Mouse (Mus musculus): ENCODE measurements around the gene Ankrd42.

- TF ChIP-seq CTCF (IDR thresholded peaks at IDR 0.05; ENCODE audit: borderline replicate concordance, insufficient read depth, low read length) (no peak), POLR2A (IDR thresholded peaks at IDR 0.05; ENCODE audit: low read depth, low read length) (no peak)
These were observed 104.4 kb downstream of the Ankrd42 start for GRCm38 (mm10) chr7:92532351-92533036.

Measured in embryonic fibroblast, embryonic 13.5 days (primary cell).